ENCODE assay signal across 11 mouse cellular contexts in the genomic region with DNA sequence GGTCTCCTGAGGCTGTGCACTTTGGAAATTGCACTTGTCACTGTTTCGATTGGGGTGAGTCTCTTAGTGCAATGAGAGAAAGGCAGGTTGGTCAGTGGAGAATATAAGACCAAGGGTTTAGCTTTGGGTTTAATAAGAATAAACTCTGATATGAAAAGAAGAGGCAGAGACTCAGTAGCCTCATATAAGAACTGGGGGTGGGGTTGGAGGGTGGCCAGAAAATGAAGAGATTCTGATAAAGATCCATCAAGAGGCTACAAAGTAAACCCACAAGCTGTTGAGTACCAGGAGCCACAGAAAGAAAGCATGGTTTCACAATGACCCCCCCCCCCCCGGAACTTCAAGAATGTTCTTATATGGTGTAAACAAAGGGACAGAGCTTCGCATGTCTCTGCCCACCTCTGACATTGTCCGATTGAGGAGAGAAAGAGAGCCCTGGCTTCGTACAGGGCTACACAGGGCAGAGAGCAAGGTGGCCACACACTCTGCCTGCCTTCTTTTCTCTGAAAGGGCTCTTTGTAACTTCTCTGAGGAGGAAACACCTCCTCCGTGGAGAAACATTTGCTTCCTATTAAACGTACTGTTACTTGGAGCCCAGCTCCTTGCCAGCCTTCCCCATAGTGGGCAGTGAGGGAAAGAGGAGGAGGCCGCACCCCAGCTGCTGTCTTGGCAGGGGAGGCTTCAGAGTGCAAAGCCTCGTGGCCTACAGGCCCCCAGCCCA. TPM values are rescaled to one million over a fixed set of nuclear protein-coding genes. Genes with fewer than 3 reads are reported as not detected.
DNase-seq lines count a peak whose midpoint lies in the region; ATAC-seq and TF ChIP-seq lines count a peak whose summit lies in the region.
"Had no signal": no experiment of that assay in that cellular context is flagged by ENCODE, and none has a peak within 500 bp of the region (broad histone marks: within the 10 kb centered on the region; RNA-seq: fewer than 3 reads in every experiment).

No protein-coding gene starts in this region.

- 0 out of 2 replicates have a peak, but pooled peaks cover under 1% of the 10 kb centered on the region for H3K9me3 ChIP-seq in forebrain, embryonic 14.5 days (replicated peaks; ENCODE audit: control insufficient read depth, low read length)
- 0 out of 2 replicates have a peak, but pooled peaks cover 2% of the 10 kb centered on the region for H3K9me3 ChIP-seq in forebrain, postnatal 0 days (ENCODE audit: low read length)
- peaks cover 3% of the 10 kb centered on the region for H3K9me3 ChIP-seq in embryonic facial prominence, embryonic 15.5 days (replicated peaks)
- peaks cover 2% of the 10 kb centered on the region for H3K9me3 ChIP-seq in limb, embryonic 15.5 days

- WGBS in forebrain, embryonic 14.5 days: 40% methylated on average over 9 of the region's 9 CpGs
- 47% methylated on average over 9 of the region's 9 CpGs for WGBS in forebrain, postnatal 0 days
- 29% methylated on average over 9 of the region's 9 CpGs for WGBS in embryonic facial prominence, embryonic 15.5 days
- 41% methylated on average over 9 of the region's 9 CpGs for WGBS in limb, embryonic 15.5 days

- H3K4me2 ChIP-seq in forebrain, embryonic 14.5 days (ENCODE audit: low read length): no peak overlapping the region
- H3K4me2 ChIP-seq in forebrain, postnatal 0 days (ENCODE audit: low read depth): no peak overlapping the region
- H3K4me2 ChIP-seq in embryonic facial prominence, embryonic 15.5 days (replicated peaks): no peak overlapping the region
- no peak overlapping the region for H3K4me2 ChIP-seq in limb, embryonic 15.5 days

- no peak overlapping the region for H3K27ac ChIP-seq in forebrain, embryonic 14.5 days (ENCODE audit: low read depth, low read length)
- no peak overlapping the region for H3K27ac ChIP-seq in forebrain, postnatal 0 days (ENCODE audit: low read depth, low read length)
- peak overlapping the region; percentile 61 for H3K27ac ChIP-seq in embryonic facial prominence, embryonic 15.5 days (replicated peaks)
- H3K27ac ChIP-seq in limb, embryonic 15.5 days: no peak overlapping the region
- H3K27ac ChIP-seq: liver, embryonic 14.5 days had no signal

- H3K4me1 ChIP-seq in forebrain, embryonic 14.5 days (ENCODE audit: control insufficient read depth, insufficient read depth, low read length): no peaks in the 10 kb centered on the region
- H3K4me1 ChIP-seq in forebrain, postnatal 0 days (ENCODE audit: insufficient read depth): peaks cover 11% of the 10 kb centered on the region
- peaks cover 25% of the 10 kb centered on the region for H3K4me1 ChIP-seq in embryonic facial prominence, embryonic 15.5 days
- H3K4me1 ChIP-seq in limb, embryonic 15.5 days: peaks cover 26% of the 10 kb centered on the region

- DNase-seq in forebrain, embryonic 14.5 days (ENCODE audit: low spot score): peak; percentile 17
- DNase-seq in forebrain, postnatal 0 days: no peak
- peak; percentile 2 for DNase-seq in 416B (ENCODE audit: low read depth)
- DNase-seq in adrenal gland, postnatal 4 days (ENCODE audit: low spot score in 2 of 2): no peak
- DNase-seq in urinary bladder, postnatal 14 days (ENCODE audit: low spot score): no peak
- DNase-seq in urinary bladder, postnatal 10 days (ENCODE audit: low spot score): no peak
- DNase-seq: kidney, adult 9 months; right cerebral cortex, postnatal 14 days had no signal

- H3K9ac ChIP-seq in forebrain, embryonic 14.5 days (ENCODE audit: low read length): no peak overlapping the region
- H3K9ac ChIP-seq in forebrain, postnatal 0 days: no peak overlapping the region
- no peak overlapping the region for H3K9ac ChIP-seq in embryonic facial prominence, embryonic 15.5 days
- no peak overlapping the region for H3K9ac ChIP-seq in limb, embryonic 15.5 days
- H3K9ac ChIP-seq: liver, embryonic 14.5 days had no signal

- H3K36me3 ChIP-seq in forebrain, embryonic 14.5 days (ENCODE audit: control insufficient read depth, insufficient read depth, low read length): no peaks in the 10 kb centered on the region
- H3K36me3 ChIP-seq in forebrain, postnatal 0 days (ENCODE audit: insufficient read depth): no peaks in the 10 kb centered on the region
- no peaks in the 10 kb centered on the region for H3K36me3 ChIP-seq in embryonic facial prominence, embryonic 15.5 days
- H3K36me3 ChIP-seq in limb, embryonic 15.5 days: no peaks in the 10 kb centered on the region

- no peak overlapping the region for H3K4me3 ChIP-seq in forebrain, embryonic 14.5 days (ENCODE audit: low read depth, low read length)
- no peak overlapping the region for H3K4me3 ChIP-seq in forebrain, postnatal 0 days (ENCODE audit: low read depth, low read length)
- H3K4me3 ChIP-seq in embryonic facial prominence, embryonic 15.5 days (replicated peaks): no peak overlapping the region
- no peak overlapping the region for H3K4me3 ChIP-seq in limb, embryonic 15.5 days

- no peak for ATAC-seq in forebrain, embryonic 14.5 days
- ATAC-seq in forebrain, postnatal 0 days: no peak; the same call in 1 of the 2 replicates
- peak; percentile 70; the same call in 1 of the 2 replicates for ATAC-seq in embryonic facial prominence, embryonic 15.5 days (ENCODE audit: insufficient number of reproducible peaks, low FRiP score, low TSS enrichment, low read depth)
- peak; percentile 55; the same call in 1 of the 2 replicates for ATAC-seq in limb, embryonic 15.5 days (ENCODE audit: insufficient number of reproducible peaks, low FRiP score, low TSS enrichment, low read depth)

- no peak for TF ChIP-seq CTCF in forebrain, postnatal 0 days (IDR thresholded peaks at IDR 0.05; ENCODE audit: low read depth)

- H3K27me3 ChIP-seq in forebrain, embryonic 14.5 days (replicated peaks; ENCODE audit: control insufficient read depth, insufficient read depth, low read length): no peaks in the 10 kb centered on the region
- no peaks in the 10 kb centered on the region for H3K27me3 ChIP-seq in forebrain, postnatal 0 days (ENCODE audit: insufficient read depth, low read length)
- no peaks in the 10 kb centered on the region for H3K27me3 ChIP-seq in embryonic facial prominence, embryonic 15.5 days
- no peaks in the 10 kb centered on the region for H3K27me3 ChIP-seq in limb, embryonic 15.5 days

RNA-seq across cellular contexts. Expression of gene Rmdn2, which starts 46.3 kb away (rescaled TPM):
- 5.9 and 6.4 TPM in 2 replicates for polyA plus RNA-seq in forebrain, embryonic 14.5 days (2014; fragmentation: Nextera tagmentation; extraction: Ambion mirVana)
- 5.8 and 12.0 TPM in 2 replicates for total RNA-seq in forebrain, postnatal 0 days (2014; rRNA removed)
- 7.3 and 9.4 TPM in 2 replicates for polyA plus RNA-seq in forebrain, postnatal 0 days (2015; fragmentation: Nextera tagmentation; extraction: Ambion mirVana)
- 9.0 and 9.4 TPM in 2 replicates for polyA plus RNA-seq in embryonic facial prominence, embryonic 15.5 days (2015; fragmentation: Nextera tagmentation; extraction: Ambion mirVana)
- polyA plus RNA-seq in limb, embryonic 15.5 days (2015; fragmentation: Nextera tagmentation; extraction: Ambion mirVana): 6.8 and 9.0 TPM in 2 replicates
- total RNA-seq in adrenal gland, postnatal 4 days (2021): 100 to 1,000 TPM; 276 to 287 TPM

Comparison
In these comparisons a context has a peak if more than half of its experiments do, and no peak if none do; other contexts are left out.
1. DNase-seq: peak in forebrain, embryonic 14.5 days (single experiment) and 416B (single experiment); none in forebrain, postnatal 0 days (single experiment), adrenal gland, postnatal 4 days (0 of 2), urinary bladder, postnatal 14 days (single experiment) and urinary bladder, postnatal 10 days (single experiment).
2. ATAC-seq: peak in embryonic facial prominence, embryonic 15.5 days (single experiment) and limb, embryonic 15.5 days (single experiment); none in forebrain, embryonic 14.5 days (single experiment) and forebrain, postnatal 0 days (single experiment).